Mouse (Mus musculus) layer of hippocampus, adult 11-12 months (tissue): ENCODE measurements at regions not wholly inside any gene's neighbourhood (a gene's known extent, or its start where the extent isn't known, plus 50 kb on each side); places are given as distances from the start of the nearest gene placed in this dataset.

Source experiments
- DNase-seq: peaks from one replicate; pipeline ENCODE4 v3.0.0; 2022; ENCODE audit warnings: low spot score

- no peak for DNase-seq
Measured at GRCm38 (mm10) chr10:23610485-23610884, 176.6 kb downstream of the Rps12 start.

- no peak for DNase-seq
Measured at GRCm38 (mm10) chr10:23610046-23610445, 177.0 kb downstream of the Rps12 start.

- peak; percentile 22 for DNase-seq
Measured at GRCm38 (mm10) chr10:23609270-23609914, 177.7 kb downstream of the Rps12 start.

GRCm38 (mm10) chr10:23600701-23601100, 186.4 kb downstream of the Rps12 start:
- no peak for DNase-seq

- no peak for DNase-seq
Measured at GRCm38 (mm10) chr10:23595541-23595940, 191.5 kb downstream of the Rps12 start.

- DNase-seq: no peak
Measured at GRCm38 (mm10) chr10:23580230-23580629, 206.8 kb downstream of the Rps12 start.

GRCm38 (mm10) chr10:23571013-23571412, 216.1 kb downstream of the Rps12 start:
- DNase-seq: no peak

- no peak for DNase-seq
Measured at GRCm38 (mm10) chr10:23569386-23569785, 217.7 kb downstream of the Rps12 start.

- no peak for DNase-seq
Measured at GRCm38 (mm10) chr10:23562273-23562885, 211.8 kb upstream of the Eya4 start.

GRCm38 (mm10) chr10:23559980-23560658, 209.5 kb upstream of the Eya4 start:
- DNase-seq: no peak

GRCm38 (mm10) chr10:23557828-23558227, 207.2 kb upstream of the Eya4 start:
- DNase-seq: no peak

GRCm38 (mm10) chr10:23549207-23549606, 198.6 kb upstream of the Eya4 start:
- DNase-seq: no peak

GRCm38 (mm10) chr10:23548322-23548721, 197.7 kb upstream of the Eya4 start:
- no peak for DNase-seq

- DNase-seq: no peak
Measured at GRCm38 (mm10) chr10:23542712-23543111, 192.1 kb upstream of the Eya4 start.

- DNase-seq: no peak
Measured at GRCm38 (mm10) chr10:23541914-23542313, 191.3 kb upstream of the Eya4 start.

- DNase-seq: no peak
Measured at GRCm38 (mm10) chr10:23534636-23535035, 184.1 kb upstream of the Eya4 start.

GRCm38 (mm10) chr10:23531964-23532758, 181.6 kb upstream of the Eya4 start:
- no peak for DNase-seq

- no peak for DNase-seq
Measured at GRCm38 (mm10) chr10:23530715-23531114, 180.1 kb upstream of the Eya4 start.

GRCm38 (mm10) chr10:23526796-23527195, 176.2 kb upstream of the Eya4 start:
- no peak for DNase-seq

- no peak for DNase-seq
Measured at GRCm38 (mm10) chr10:23522664-23523063, 172.1 kb upstream of the Eya4 start.

- no peak for DNase-seq
Measured at GRCm38 (mm10) chr10:23493647-23494046, 143.1 kb upstream of the Eya4 start.

GRCm38 (mm10) chr10:23492971-23493370, 142.4 kb upstream of the Eya4 start:
- DNase-seq: no peak

GRCm38 (mm10) chr10:23488996-23489395, 138.4 kb upstream of the Eya4 start:
- DNase-seq: no peak
